Mouse (Mus musculus): Measurements from ENCODE around the gene Fam168a.
"Not testable (repeated sequence)": the region's sequence is repeated elsewhere in the genome, so short reads cannot be mapped to it uniquely, and the experiment has no call there.

Fam168a gene

GRCm38 (mm10) chr7:100842175-100842574 is 135.7 kb downstream of the Fam168a start:
- in situ Hi-C loops (cut with MboI): no loop called here

DNA sequence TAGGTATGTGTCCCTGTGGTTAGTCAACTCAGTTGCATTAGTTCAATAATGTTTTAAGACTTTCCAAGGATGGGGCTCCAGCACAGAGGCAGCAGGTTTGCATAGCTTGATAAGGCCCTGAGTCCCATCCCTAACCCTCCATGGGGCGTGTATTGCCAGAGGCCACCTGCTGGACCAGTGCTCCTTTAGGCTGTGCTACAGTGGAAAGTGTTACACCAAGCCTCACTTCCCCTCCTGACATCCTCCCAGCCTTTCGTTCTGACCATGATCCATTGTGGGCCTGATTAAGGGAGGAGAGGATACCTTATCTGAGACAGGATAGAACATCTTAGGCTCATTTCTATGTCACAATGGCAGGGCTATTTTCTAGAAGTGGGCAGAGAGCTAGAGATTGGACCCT is 137.4 kb downstream of the Fam168a start:
- in situ Hi-C loops (cut with MboI): no loop called here

GRCm38 (mm10) chr7:100844385-100845025 is 138.1 kb downstream of the Fam168a start:
- in situ Hi-C loops (cut with MboI): no loop called here

- in situ Hi-C loops (cut with MboI): no loop called here
These were observed 138.6 kb downstream of the Fam168a start for GRCm38 (mm10) chr7:100845026-100845400.

DNA sequence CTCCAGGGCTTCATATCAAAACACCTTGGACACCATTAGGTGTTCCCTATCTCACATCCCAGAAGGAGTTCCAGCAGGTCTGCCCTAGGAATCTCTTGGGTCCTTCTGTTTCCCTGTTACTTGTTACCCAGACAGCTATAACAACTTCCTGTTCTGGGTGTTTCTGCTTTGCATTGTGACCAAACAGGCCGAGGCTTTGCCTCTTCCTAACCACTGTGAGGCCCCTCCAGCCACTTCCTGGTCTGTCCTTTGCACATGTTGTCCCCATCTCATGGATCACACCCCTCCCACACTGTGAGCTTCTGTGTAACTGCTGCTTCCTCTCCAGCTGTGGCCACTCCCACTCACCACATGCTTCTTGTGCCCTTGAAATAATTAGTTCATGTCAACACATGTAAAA is 139.0 kb downstream of the Fam168a start:
- in situ Hi-C loops (cut with MboI): no loop called here

DNA sequence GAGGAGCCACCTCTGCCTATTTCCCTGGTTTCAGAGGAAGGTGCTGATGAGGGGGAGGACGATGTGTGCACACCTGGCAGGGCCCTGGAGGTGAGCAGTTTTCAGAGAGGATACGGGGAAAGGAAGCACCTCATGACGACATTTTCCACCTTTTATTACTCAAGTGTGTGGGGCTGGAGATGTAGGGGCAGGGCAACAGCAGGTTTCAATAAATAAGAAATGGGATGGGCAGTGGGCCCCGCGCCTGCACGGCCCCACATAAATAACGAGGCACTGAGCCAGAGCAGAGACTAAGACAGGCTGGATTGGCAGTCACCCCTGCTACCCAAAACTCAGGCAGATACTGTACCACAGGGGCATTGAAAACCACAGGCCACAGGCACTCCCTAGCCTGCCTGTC is 139.6 kb downstream of the Fam168a start:
- in situ Hi-C loops (cut with MboI): not testable (repeated sequence)

DNA sequence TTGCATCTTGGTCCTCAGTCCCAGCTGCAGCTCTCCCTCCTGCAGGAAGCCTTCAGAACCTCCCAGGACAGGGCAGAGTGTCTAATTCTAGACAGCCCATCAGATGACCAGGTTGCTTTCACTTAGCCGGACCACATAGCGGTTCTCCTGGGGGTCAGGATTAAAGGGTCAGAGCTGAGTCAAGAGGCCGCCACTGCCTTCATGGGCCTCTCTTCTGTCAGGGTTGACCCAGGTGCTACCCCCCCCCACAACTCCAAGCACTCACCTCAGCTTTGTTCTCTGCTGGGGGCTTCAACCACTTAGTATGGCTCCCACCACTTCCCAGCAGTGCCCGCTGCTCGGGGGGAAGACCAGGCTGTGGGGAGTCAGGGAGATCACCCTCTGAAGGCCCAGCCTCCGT is 140.7 kb downstream of the Fam168a start:
- in situ Hi-C loops (cut with MboI): no loop called here

- in situ Hi-C loops (cut with MboI): no loop called here
These were observed 142.3 kb downstream of the Fam168a start for GRCm38 (mm10) chr7:100848744-100849143.

DNA sequence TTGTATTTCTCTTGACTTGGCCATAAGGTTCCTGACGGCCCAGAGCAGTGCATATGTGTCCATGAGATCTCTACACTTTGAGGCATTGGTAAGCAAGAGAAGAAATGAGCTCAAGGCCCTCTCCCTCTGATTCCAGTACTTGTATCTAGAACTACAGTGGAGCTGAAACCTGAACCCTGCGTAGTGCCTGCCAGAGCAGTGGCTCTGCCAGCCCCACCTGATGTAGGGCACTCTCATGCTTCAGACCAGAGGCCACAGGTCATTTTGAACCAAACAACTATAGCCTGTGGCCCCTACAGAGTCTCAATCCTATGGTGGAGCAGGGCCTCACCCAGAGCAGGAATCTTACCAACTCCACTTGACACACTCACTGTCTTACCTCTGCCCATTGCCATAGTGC is 143.1 kb downstream of the Fam168a start:
- in situ Hi-C loops (cut with MboI): no loop called here

GRCm38 (mm10) chr7:100851481-100852356 is 145.3 kb downstream of the Fam168a start:
- in situ Hi-C loops (cut with MboI): no loop called here

DNA sequence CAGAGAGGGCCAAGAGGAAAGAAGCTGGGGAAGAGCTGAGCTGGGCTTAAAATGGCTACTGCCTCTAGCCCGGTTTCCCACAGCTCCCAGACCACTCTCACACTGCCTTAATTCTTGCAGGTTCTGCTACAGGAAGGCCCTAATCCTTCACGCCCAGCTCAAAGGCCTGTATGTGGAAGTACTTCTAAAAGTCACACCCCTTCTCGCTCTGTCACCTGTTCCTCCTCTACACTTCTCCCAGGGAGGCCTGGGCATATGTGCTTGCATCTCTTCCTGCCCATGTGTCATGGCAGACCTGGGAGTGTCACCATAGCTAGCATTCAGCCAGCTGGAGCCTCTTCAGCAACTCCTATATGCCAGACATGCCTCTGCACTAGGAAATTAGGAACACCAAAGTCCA is 147.0 kb downstream of the Fam168a start:
- in situ Hi-C loops (cut with MboI): no loop called here

DNA sequence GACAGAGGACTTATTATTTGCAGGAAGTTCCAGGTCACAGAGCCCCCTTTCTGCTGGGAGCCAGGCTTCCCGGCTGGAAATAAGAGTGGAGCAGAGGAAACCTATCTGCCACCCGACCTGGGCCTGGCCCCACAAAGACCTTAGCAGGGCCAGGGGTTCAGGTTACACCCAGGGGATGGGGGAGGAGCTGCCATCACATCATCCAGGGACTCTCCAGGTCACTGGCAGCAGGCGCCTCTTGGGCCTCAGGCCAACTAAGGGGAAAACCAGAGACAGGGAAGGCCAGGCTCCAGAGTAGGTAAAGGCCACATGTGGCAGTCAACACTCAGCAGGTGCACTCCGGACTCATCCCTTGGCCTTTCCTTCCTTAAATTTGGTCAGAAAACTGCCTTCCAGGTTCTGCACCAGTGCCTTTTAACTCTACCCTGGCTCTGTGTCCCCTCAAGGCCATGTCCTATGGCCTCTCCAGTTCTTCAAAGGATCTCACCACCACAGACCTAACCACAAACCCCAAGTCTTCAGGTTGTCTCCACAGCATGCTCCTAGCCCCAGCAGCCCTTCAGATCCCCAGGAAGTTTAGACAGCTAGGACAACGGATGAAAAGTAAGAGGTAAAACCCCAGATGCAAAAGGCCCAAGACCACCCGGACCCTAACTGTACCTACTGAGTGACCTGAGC is 147.8 kb downstream of the Fam168a start:
- in situ Hi-C loops (cut with MboI): no loop called here

GRCm38 (mm10) chr7:100854861-100855260 is 148.4 kb downstream of the Fam168a start:
- in situ Hi-C loops (cut with MboI): no loop called here

DNA sequence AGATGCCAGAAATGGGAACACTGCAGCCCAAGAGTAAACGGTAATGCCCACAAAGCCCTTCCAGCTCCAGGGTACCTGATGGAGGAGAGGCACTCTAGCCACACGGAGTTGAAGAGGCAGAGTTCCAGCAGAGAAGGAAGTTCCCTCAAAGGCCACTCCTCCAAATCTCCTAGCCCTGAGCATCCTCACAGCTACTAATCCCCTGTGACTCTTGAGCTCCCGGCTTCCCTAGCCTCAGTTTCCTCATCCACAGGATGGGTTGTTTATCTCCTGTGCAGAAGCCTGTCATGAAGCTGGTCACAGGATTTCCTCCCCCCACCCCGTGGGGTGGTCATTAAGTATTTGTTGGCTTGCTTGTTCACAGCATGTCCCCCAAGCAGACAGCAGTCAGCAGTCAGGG is 148.9 kb downstream of the Fam168a start:
- in situ Hi-C loops (cut with MboI): no loop called here

DNA sequence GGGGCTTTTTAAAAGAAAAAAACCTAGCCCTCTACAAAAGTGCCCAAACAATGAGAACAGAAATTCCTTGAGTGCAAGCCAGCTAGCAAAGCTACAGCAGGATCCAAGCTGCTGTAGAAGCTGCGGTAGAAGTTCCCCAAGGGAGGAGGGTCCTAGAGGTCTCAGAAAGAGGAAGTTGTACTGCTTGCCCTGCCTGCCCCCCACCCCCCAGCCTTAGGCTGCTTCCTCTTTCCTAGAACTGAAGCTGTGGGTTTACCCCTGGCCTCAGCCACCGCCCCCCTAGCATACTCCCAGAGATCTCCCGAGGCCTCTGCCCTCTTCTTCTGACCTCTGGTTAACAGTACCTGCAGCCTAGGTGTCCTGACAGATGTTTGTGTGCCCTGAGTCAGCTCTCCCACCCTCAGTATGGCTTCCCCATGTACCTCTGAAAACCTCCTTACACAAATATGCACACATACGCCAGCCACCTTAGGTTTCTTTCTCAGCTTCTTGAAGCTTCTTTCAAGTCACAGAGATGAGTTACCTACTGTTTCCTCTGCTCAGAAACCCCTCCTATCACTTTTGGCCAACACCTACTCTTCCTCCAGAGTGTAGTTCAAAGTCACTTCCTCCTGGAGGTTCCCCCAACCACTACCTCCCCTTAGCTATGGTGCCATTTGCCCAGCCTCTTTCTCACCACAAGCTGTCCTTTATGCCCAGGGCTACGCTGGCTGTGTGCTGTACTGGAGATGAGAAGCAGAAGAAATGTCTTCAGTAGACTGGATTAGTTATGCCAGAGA is 149.5 kb downstream of the Fam168a start:
- in situ Hi-C loops (cut with MboI): no loop called here

- in situ Hi-C loops (cut with MboI): no loop called here
These were observed 154.0 kb downstream of the Fam168a start for GRCm38 (mm10) chr7:100860450-100860849.

- in situ Hi-C loops (cut with MboI): no loop called here
These were observed 154.8 kb downstream of the Fam168a start for GRCm38 (mm10) chr7:100861209-100861608.

DNA sequence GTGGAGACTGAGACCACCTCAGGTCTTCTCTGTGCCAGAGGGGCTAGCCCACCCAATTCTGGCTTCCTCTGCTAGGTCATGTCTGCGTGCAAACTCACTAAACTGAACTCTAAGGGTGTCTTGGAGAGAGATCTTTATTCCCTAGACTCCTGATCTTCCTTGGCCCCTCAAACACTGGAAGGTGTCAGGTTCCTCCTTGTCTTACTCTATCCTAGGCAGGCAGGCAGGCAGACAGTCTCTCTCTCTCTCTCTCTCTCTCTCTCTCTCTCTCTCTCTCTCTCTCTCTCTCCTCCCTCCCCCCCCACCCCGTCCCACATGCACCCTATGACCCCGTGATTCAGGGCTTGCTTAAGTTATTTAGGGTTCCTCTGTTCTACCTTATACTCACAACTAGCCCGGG is 155.9 kb downstream of the Fam168a start:
- in situ Hi-C loops (cut with MboI): no loop called here

- in situ Hi-C loops (cut with MboI): no loop called here
These were observed 156.6 kb downstream of the Fam168a start, which contains the start of gene Relt for GRCm38 (mm10) chr7:100862828-100863638. Gene Relt, minus strand, starts transcription at chr7:100863446.

- in situ Hi-C loops (cut with MboI): no loop called here
These were observed 160.2 kb downstream of the Fam168a start for GRCm38 (mm10) chr7:100866675-100867074.

- in situ Hi-C loops (cut with MboI): no loop called here
These were observed 161.1 kb downstream of the Fam168a start for GRCm38 (mm10) chr7:100867561-100867960.
